Mouse (Mus musculus) cortical plate, adult 2 months (tissue): Measurements from ENCODE around the gene Glb1.

ENCODE experiments used
- CTCF ChIP-seq: fragments of 200-500 bp; IDR thresholded peaks from 2 replicates; pipeline ENCODE4 v1.5.1; 2011; ENCODE audit warnings: mild to moderate bottlenecking, control low read depth, low read length; ENCODE audit not compliant: insufficient read depth; ENCODE audit errors: extremely low read depth
- POLR2A ChIP-seq: fragments of 200-500 bp; IDR thresholded peaks from 2 replicates; pipeline ENCODE4 v1.6.1; 2011; ENCODE audit warnings: mild to moderate bottlenecking, low read length, control low read depth; ENCODE audit not compliant: insufficient read depth; ENCODE audit errors: extremely low read depth

DNA sequence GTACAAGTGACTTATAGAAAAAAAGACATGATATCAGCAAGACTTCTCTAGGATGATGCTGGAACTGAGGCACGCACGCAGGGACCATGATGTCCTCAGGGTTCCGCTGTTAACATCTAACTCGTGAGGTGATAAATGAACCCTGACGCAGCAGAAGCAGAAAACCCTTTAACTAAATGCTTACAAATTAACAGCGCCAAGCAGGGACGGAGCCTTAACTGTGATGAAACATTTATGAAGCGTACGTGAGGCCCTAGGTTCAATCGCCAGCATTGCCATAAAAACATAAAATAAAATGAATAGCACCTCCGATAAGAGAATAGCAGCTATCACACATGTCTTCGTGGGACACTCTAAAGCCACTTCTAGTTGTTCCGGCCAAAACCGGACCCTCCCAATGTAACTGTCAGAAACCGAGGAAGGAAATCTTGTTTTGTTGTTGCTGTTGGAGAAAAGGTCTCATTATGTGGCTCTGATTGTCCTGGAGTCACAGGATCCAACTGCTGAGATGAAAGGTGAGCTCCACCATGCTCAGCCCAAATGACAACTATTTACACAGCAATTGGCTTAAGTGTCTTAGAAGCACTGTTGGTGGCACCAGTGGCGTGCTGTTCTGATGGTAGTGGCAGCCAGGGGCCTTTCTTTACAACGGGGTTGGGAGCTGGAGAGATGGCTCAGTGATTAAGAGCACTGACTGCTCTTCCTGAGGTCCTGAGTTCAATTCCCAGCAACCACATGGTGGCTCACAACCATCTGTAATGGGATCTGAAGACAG, 17.8 kb upstream of the Glb1 start:
- no peak for TF ChIP-seq CTCF
- no peak for TF ChIP-seq POLR2A
